Mouse (Mus musculus) forebrain, postnatal 0 days (tissue): ENCODE data around the gene Nat9. TPM values are rescaled to one million over a fixed set of nuclear protein-coding genes. Genes with fewer than 3 reads are reported as not detected.

Experiments used
- ATAC-seq: fragments of 200-750 bp; cut with Nextera tagmentation; 2 replicates; pipeline ENCODE4 v1.8.0; 2017; ENCODE audit warnings: mild to moderate bottlenecking, moderate library complexity
- DNase-seq: peaks from one replicate; pipeline ENCODE4 v3.0.0-alpha.2; 2015
- H3K27ac ChIP-seq: fragments of 300-500 bp; sonication (generic); 2 replicates; pipeline ENCODE4 v1.5.1; 2014; ENCODE audit warnings: low read depth, mild to moderate bottlenecking, antibody characterized with exemption, low read length, moderate library complexity, mixed read lengths
- H3K27me3 ChIP-seq: fragments of 300-500 bp; sonication (generic); 2 replicates; pipeline ENCODE4 v1.6.1; 2014; ENCODE audit warnings: mild to moderate bottlenecking, low read length, mixed read lengths; ENCODE audit not compliant: insufficient read depth
- H3K36me3 ChIP-seq: fragments of 300-500 bp; sonication (generic); 2 replicates; pipeline ENCODE4 v1.6.1; 2014; ENCODE audit warnings: mild to moderate bottlenecking, moderate library complexity; ENCODE audit not compliant: insufficient read depth
- H3K4me1 ChIP-seq: fragments of 300-500 bp; sonication (generic); 2 replicates; pipeline ENCODE4 v1.6.1; 2014; ENCODE audit warnings: antibody characterized with exemption; ENCODE audit not compliant: insufficient read depth
- H3K4me2 ChIP-seq: fragments of 300-500 bp; sonication (generic); 2 replicates; pipeline ENCODE4 v1.6.1; 2014; ENCODE audit warnings: low read depth, mild to moderate bottlenecking, moderate library complexity
- H3K4me3 ChIP-seq: fragments of 300-500 bp; sonication (generic); 2 replicates; pipeline ENCODE4 v1.5.1; 2014; ENCODE audit warnings: low read depth, low read length, mixed read lengths
- H3K9ac ChIP-seq: fragments of 300-500 bp; sonication (generic); 2 replicates; pipeline ENCODE4 v1.6.1; 2014; ENCODE audit warnings: mild to moderate bottlenecking
- H3K9me3 ChIP-seq: fragments of 300-500 bp; sonication (generic); 2 replicates; pipeline ENCODE4 v1.6.1; 2016; ENCODE audit warnings: low read length
- CTCF ChIP-seq: sonication (generic); IDR thresholded peaks from 2 replicates; pipeline ENCODE4 v1.5.1; 2016; ENCODE audit warnings: antibody characterized with exemption, control low read depth, low read depth
- WGBS: fragments of 180-500 bp; shearing (Covaris S2); extraction: QIAGEN DNeasy Blood & Tissue Kit; methylation state at CpG from one replicate; pipeline ENCODE4 v1.1.7; 2014; 5-methylcytosine and 5-hydroxymethylcytosine counted together
- polyA plus RNA-seq: library from polyadenylated mRNA; unstranded; fragments of >200 nt; fragmentation: Nextera tagmentation; extraction: Ambion mirVana; gene quantifications from 2 replicates; pipeline ENCODE4 v1.2.1, GENCODE M21; 2015
- total RNA-seq: library from RNA; depleted of rRNA; stranded (reverse); fragments of >200 nt; gene quantifications from 2 replicates; pipeline ENCODE4 v1.2.3, GENCODE M21; 2014

Gene Nat9
- total and polyA plus RNA-seq, 2 experiments from 2014 or later = 18.6 to 19.2 TPM

- DNase-seq (no peak), ATAC-seq (no peak)
- Histone ChIP-seq H3K36me3 (no peaks in the 10 kb centered on the region; the same call in 1 of the 2 replicates), H3K4me3 (no peak overlapping the region), H3K9me3 (no peaks in the 10 kb centered on the region), H3K4me1 (0 out of 2 replicates have a peak, but pooled peaks cover 7% of the 10 kb centered on the region), H3K27ac (peak overlapping the region; percentile 10; the same call in 1 of the 2 replicates), H3K9ac (no peak overlapping the region), H3K4me2 (no peak overlapping the region), H3K27me3 (no peaks in the 10 kb centered on the region)
- TF ChIP-seq CTCF = no peak
- 79% methylated on average over 2 of the region's 2 CpGs for WGBS
These were observed 8.9 kb downstream of the Nat9 start for GRCm38 (mm10) chr11:115178766-115179165.

GRCm38 (mm10) chr11:115177559-115178195 lies 10.0 kb downstream of the Nat9 start:
- 31% methylated on average over 10 of the region's 10 CpGs for WGBS
- no peak overlapping the region for H3K4me3 ChIP-seq
- peak overlapping the region; percentile 2; the same call in 1 of the 2 replicates for H3K4me2 ChIP-seq
- ATAC-seq = peak; percentile 76
- DNase-seq = peak; percentile 71
- TF ChIP-seq CTCF = no peak
- no peaks in the 10 kb centered on the region for H3K9me3 ChIP-seq
- no peaks in the 10 kb centered on the region for H3K27me3 ChIP-seq
- 0 out of 2 replicates have a peak, but pooled peaks cover 7% of the 10 kb centered on the region for H3K4me1 ChIP-seq
- no peaks in the 10 kb centered on the region; the same call in 1 of the 2 replicates for H3K36me3 ChIP-seq
- peak overlapping the region; percentile 59 for H3K27ac ChIP-seq
- H3K9ac ChIP-seq = no peak overlapping the region

GRCm38 (mm10) chr11:115176399-115177190 lies 11.1 kb downstream of the Nat9 start:
- Histone ChIP-seq H3K4me1 (0 out of 2 replicates have a peak, but pooled peaks cover 7% of the 10 kb centered on the region), H3K4me2 (no peak overlapping the region), H3K9me3 (no peaks in the 10 kb centered on the region), H3K27ac (no peak overlapping the region; the same call in 1 of the 2 replicates), H3K36me3 (no peaks in the 10 kb centered on the region; the same call in 1 of the 2 replicates), H3K27me3 (no peaks in the 10 kb centered on the region), H3K4me3 (no peak overlapping the region), H3K9ac (0 out of 2 replicates have a peak overlapping the region, but pooled peaks have one; percentile 14)
- 64% methylated on average over 24 of the region's 24 CpGs for WGBS
- no peak for ATAC-seq
- TF ChIP-seq CTCF = no peak
- no peak for DNase-seq

GRCm38 (mm10) chr11:115173549-115174339 lies 13.9 kb downstream of the Nat9 start:
- 17% methylated on average over 16 of the region's 16 CpGs for WGBS
- DNase-seq (no peak), ATAC-seq (no peak)
- no peak overlapping the region for H3K4me2 ChIP-seq
- no peak overlapping the region for H3K4me3 ChIP-seq
- H3K9ac ChIP-seq = no peak overlapping the region
- no peak for TF ChIP-seq CTCF
- no peaks in the 10 kb centered on the region for H3K27me3 ChIP-seq
- H3K9me3 ChIP-seq = no peaks in the 10 kb centered on the region
- H3K4me1 ChIP-seq = 0 out of 2 replicates have a peak, but pooled peaks cover 7% of the 10 kb centered on the region
- no peaks in the 10 kb centered on the region for H3K36me3 ChIP-seq
- H3K27ac ChIP-seq = no peak overlapping the region

GRCm38 (mm10) chr11:115172825-115173287 lies 14.8 kb downstream of the Nat9 start:
- DNase-seq = no peak

GRCm38 (mm10) chr11:115171125-115171524 lies 16.5 kb downstream of the Nat9 start:
- no peak for TF ChIP-seq CTCF
- Histone ChIP-seq H3K4me2 (no peak overlapping the region), H3K9ac (no peak overlapping the region), H3K9me3 (no peaks in the 10 kb centered on the region), H3K4me3 (no peak overlapping the region), H3K36me3 (no peaks in the 10 kb centered on the region), H3K27ac (no peak overlapping the region), H3K27me3 (no peaks in the 10 kb centered on the region), H3K4me1 (0 out of 2 replicates have a peak, but pooled peaks cover 3% of the 10 kb centered on the region)
- no peak for DNase-seq
- 50% methylated on average over 8 of the region's 8 CpGs for WGBS
- ATAC-seq = no peak

More at GRCm38 (mm10) chr11:115172825-115173287, 14.8 kb downstream of the Nat9 start:
- Histone ChIP-seq H3K36me3 (no peaks in the 10 kb centered on the region), H3K9me3 (no peaks in the 10 kb centered on the region), H3K27me3 (no peaks in the 10 kb centered on the region), H3K9ac (no peak overlapping the region), H3K27ac (no peak overlapping the region), H3K4me2 (no peak overlapping the region), H3K4me1 (0 out of 2 replicates have a peak, but pooled peaks cover 7% of the 10 kb centered on the region), H3K4me3 (no peak overlapping the region)
- no peak for TF ChIP-seq CTCF
- WGBS = 36% methylated on average over 4 of the region's 4 CpGs
- no peak for ATAC-seq
